Mouse (Mus musculus) embryonic facial prominence, embryonic 10.5 days (tissue): ENCODE data around the gene Reck. TPM values are rescaled to one million over a fixed set of nuclear protein-coding genes. Genes with fewer than 3 reads are reported as not detected.

Source experiments
- DNase-seq: peaks from one replicate; pipeline ENCODE4 v3.0.0-alpha.2; 2017; ENCODE audit warnings: low spot score
- H3K27ac ChIP-seq: fragments of 300-500 bp; sonication (generic); replicated peaks from 2 replicates; pipeline ENCODE4 v1.5.1; 2016; ENCODE audit warnings: mild to moderate bottlenecking
- H3K27me3 ChIP-seq: fragments of 300-500 bp; sonication (generic); replicated peaks from 2 replicates; pipeline ENCODE4 v1.6.1; 2016; ENCODE audit warnings: low read depth, mild to moderate bottlenecking; ENCODE audit not compliant: poor library complexity, severe bottlenecking
- H3K36me3 ChIP-seq: fragments of 300-500 bp; sonication (generic); replicated peaks from 2 replicates; pipeline ENCODE4 v1.6.1; 2016; ENCODE audit warnings: mild to moderate bottlenecking, moderate library complexity
- H3K4me1 ChIP-seq: fragments of 300-500 bp; sonication (generic); 2 replicates; pipeline ENCODE4 v1.6.1; 2016
- H3K4me3 ChIP-seq: fragments of 300-500 bp; sonication (generic); 2 replicates; pipeline ENCODE4 v1.5.1; 2016; ENCODE audit warnings: mild to moderate bottlenecking, moderate library complexity
- H3K9me3 ChIP-seq: fragments of 300-500 bp; sonication (generic); 2 replicates; pipeline ENCODE4 v1.6.1; 2016; ENCODE audit warnings: mild to moderate bottlenecking
- WGBS: fragments of 180-500 bp; shearing (Covaris S2); methylation state at CpG from one replicate; pipeline ENCODE4 v1.1.7; 2016; 5-methylcytosine and 5-hydroxymethylcytosine counted together
- polyA plus RNA-seq: library from polyadenylated mRNA; unstranded; fragments of >200 nt; fragmentation: Nextera tagmentation; extraction: Ambion mirVana; gene quantifications from 2 replicates; pipeline ENCODE4 v1.2.1, GENCODE M21; 2016

The Reck gene
- polyA plus RNA-seq, 1 experiment from 2014 or later, result 17.4 TPM

- no peaks in the 10 kb centered on the region for H3K9me3 ChIP-seq
- no peak overlapping the region for H3K27ac ChIP-seq
- no peak overlapping the region for H3K4me3 ChIP-seq
- no peak for DNase-seq
- peaks cover under 1% of the 10 kb centered on the region; the same call in 1 of the 2 replicates for H3K27me3 ChIP-seq
- H3K36me3 ChIP-seq, result no peaks in the 10 kb centered on the region
- no peaks in the 10 kb centered on the region for H3K4me1 ChIP-seq
- WGBS, result 86% methylated on average over 3 of the region's 3 CpGs
Measured at GRCm38 (mm10) chr4:43988976-43989375, 113.6 kb downstream of the Reck start.

GRCm38 (mm10) chr4:43993072-43993471, 117.7 kb downstream of the Reck start:
- H3K4me1 ChIP-seq, result no peaks in the 10 kb centered on the region
- H3K36me3 ChIP-seq, result no peaks in the 10 kb centered on the region
- H3K27ac ChIP-seq, result no peak overlapping the region
- no peak overlapping the region for H3K4me3 ChIP-seq
- no peaks in the 10 kb centered on the region for H3K27me3 ChIP-seq
- WGBS, result 93% methylated on average over 11 of the region's 11 CpGs
- no peaks in the 10 kb centered on the region for H3K9me3 ChIP-seq
- no peak for DNase-seq

- no peaks in the 10 kb centered on the region for H3K27me3 ChIP-seq
- H3K4me1 ChIP-seq, result no peaks in the 10 kb centered on the region
- H3K4me3 ChIP-seq, result no peak overlapping the region
- H3K9me3 ChIP-seq, result no peaks in the 10 kb centered on the region
- H3K36me3 ChIP-seq, result no peaks in the 10 kb centered on the region
- DNase-seq, result no peak
- H3K27ac ChIP-seq, result no peak overlapping the region
- 73% methylated on average over 2 of the region's 2 CpGs for WGBS
Measured at GRCm38 (mm10) chr4:43994342-43994741, 119.0 kb downstream of the Reck start.

Other genes with a start within 250 kb of the Reck start
- gene Npr2, start 243.6 kb upstream of the Reck start, polyA plus RNA-seq, result 12.5 and 16.7 TPM in 2 replicates
- gene Spag8, start 221.9 kb upstream of the Reck start, polyA plus RNA-seq, result 1.8 and 2.0 TPM in 2 replicates
- gene Hint2, start 219.1 kb upstream of the Reck start, polyA plus RNA-seq, result 71.7 and 72.8 TPM in 2 replicates
- gene Tmem8b, start 206.6 kb upstream of the Reck start, polyA plus RNA-seq, result 4.0 and 5.1 TPM in 2 replicates
- 1.4 and 1.7 TPM in 2 replicates for gene Fam221b, start 206.4 kb upstream of the Reck start, polyA plus RNA-seq
- gene Olfr70, start 174.7 kb upstream of the Reck start, polyA plus RNA-seq, result 0.07 TPM in 1 of 2 replicates, not detected in the other
- gene Olfr71, start 165.3 kb upstream of the Reck start, polyA plus RNA-seq, result not detected in 2 replicates
- gene Hrct1, start 148.3 kb upstream of the Reck start, polyA plus RNA-seq, result 0.14 TPM in 1 of 2 replicates, not detected in the other
- 0.06 TPM in 1 of 2 replicates, not detected in the other for gene Spaar, start 145.5 kb upstream of the Reck start, polyA plus RNA-seq
- gene Olfr159, start 104.5 kb upstream of the Reck start, polyA plus RNA-seq, result not detected in 2 replicates
- gene Olfr156, start 51.6 kb upstream of the Reck start, polyA plus RNA-seq, result not detected in 2 replicates
- not detected in 2 replicates for gene Olfr157, start 35.3 kb upstream of the Reck start, polyA plus RNA-seq
- not detected in 2 replicates for gene Olfr155, start 24.0 kb upstream of the Reck start, polyA plus RNA-seq
- 55.8 and 75.8 TPM in 2 replicates for gene Glipr2, start 81.9 kb downstream of the Reck start, polyA plus RNA-seq
- gene Ccin, start 108.0 kb downstream of the Reck start, polyA plus RNA-seq, result not detected in 2 replicates
- gene Clta, start 128.9 kb downstream of the Reck start, polyA plus RNA-seq, result 212 and 222 TPM in 2 replicates
- gene Gne, start 208.6 kb downstream of the Reck start, polyA plus RNA-seq, result 20.5 and 20.8 TPM in 2 replicates